8 mouse cellular contexts compared by ENCODE assay signal in the genomic region with DNA sequence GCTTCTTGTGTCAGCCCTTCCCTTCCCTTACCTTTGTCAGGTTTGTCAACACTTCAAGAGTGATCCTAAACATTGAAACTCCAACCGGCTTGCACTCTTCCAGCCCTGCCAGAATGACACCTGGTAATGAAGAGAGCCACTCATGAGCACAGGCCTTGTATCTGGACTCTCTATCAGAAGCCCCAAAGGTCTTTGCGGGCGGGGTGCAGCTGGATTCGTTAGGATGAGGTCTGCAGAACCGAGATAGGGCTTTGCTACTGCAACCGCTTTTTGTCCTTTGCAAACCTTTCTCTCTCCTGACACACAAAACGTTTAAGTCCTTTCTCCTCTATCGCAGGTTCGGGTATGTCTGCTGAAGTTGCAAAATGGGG. TPM values are rescaled to one million over a fixed set of nuclear protein-coding genes. Genes with fewer than 3 reads are reported as not detected.
DNase-seq lines count a peak whose midpoint lies in the region; ATAC-seq and TF ChIP-seq lines count a peak whose summit lies in the region.

A gene (minus strand): TSS at position 131 of the 371 bp plus-strand sequence.

- peak within 1 kb of the TSS; percentile 66 for H3K4me2 ChIP-seq in kidney, postnatal 0 days (ENCODE audit: low read length)
- H3K4me2 ChIP-seq in intestine, postnatal 0 days (replicated peaks; ENCODE audit: low read depth) = peak within 1 kb of the TSS; percentile 93
- H3K4me2 ChIP-seq in midbrain, embryonic 15.5 days = peak within 1 kb of the TSS; percentile 71

- no peaks in the 10 kb centered on the region for H3K4me1 ChIP-seq in kidney, postnatal 0 days (replicated peaks; ENCODE audit: insufficient read depth, low read length)
- H3K4me1 ChIP-seq in intestine, postnatal 0 days (replicated peaks; ENCODE audit: control insufficient read depth, insufficient read depth, low read length) = no peaks in the 10 kb centered on the region
- H3K4me1 ChIP-seq in midbrain, embryonic 15.5 days = peaks cover 3% of the 10 kb centered on the region; the same call in 1 of the 2 replicates

- H3K27me3 ChIP-seq in kidney, postnatal 0 days (ENCODE audit: insufficient read depth, low read length) = no peaks in the 10 kb centered on the region
- H3K27me3 ChIP-seq in intestine, postnatal 0 days (replicated peaks; ENCODE audit: control insufficient read depth, insufficient read depth, low read length) = no peaks in the 10 kb centered on the region
- H3K27me3 ChIP-seq in midbrain, embryonic 15.5 days (replicated peaks) = peaks cover 7% of the 10 kb centered on the region

- H3K27ac ChIP-seq in kidney, postnatal 0 days = peak within 1 kb of the TSS; percentile 76; the same call in 1 of the 2 replicates
- H3K27ac ChIP-seq in intestine, postnatal 0 days (ENCODE audit: low read depth, low read length) = peak within 1 kb of the TSS; percentile 88
- 0 out of 2 replicates have a peak within 1 kb of the TSS, but pooled peaks have one; percentile 8 for H3K27ac ChIP-seq in midbrain, embryonic 15.5 days

- TF ChIP-seq POLR2A in brain, embryonic 14.5 days (IDR thresholded peaks at IDR 0.05; ENCODE audit: borderline replicate concordance, extremely low read depth, insufficient read depth, insufficient read length, poor library complexity, severe bottlenecking) = no peak

- no peaks in the 10 kb centered on the region for H3K36me3 ChIP-seq in kidney, postnatal 0 days (ENCODE audit: insufficient read depth, low read length)
- H3K36me3 ChIP-seq in intestine, postnatal 0 days (ENCODE audit: control insufficient read depth, insufficient read depth) = no peaks in the 10 kb centered on the region
- no peaks in the 10 kb centered on the region for H3K36me3 ChIP-seq in midbrain, embryonic 15.5 days (replicated peaks)

- no peak for ATAC-seq in kidney, postnatal 0 days (replicated peaks; ENCODE audit: low FRiP score, low read depth)
- ATAC-seq in intestine, postnatal 0 days = no peak
- ATAC-seq in midbrain, embryonic 15.5 days (replicated peaks) = no peak
- no peak for ATAC-seq in activated CD4-positive, CD25-positive, alpha-beta regulatory T cell, adult 4 months

- WGBS in kidney, postnatal 0 days = 44% methylated on average over 9 of the region's 9 CpGs
- whole genome bisulfite sequencing in intestine, postnatal 0 days = 30% methylated on average over 9 of the region's 9 CpGs
- WGBS in midbrain, embryonic 15.5 days = 23% methylated on average over 9 of the region's 9 CpGs

- no peak for DNase-seq in kidney, postnatal 0 days (ENCODE audit: low spot score)
- no peak for DNase-seq in kidney, postnatal 4 days
- no peak for DNase-seq in brain, embryonic 14.5 days (ENCODE audit: low read depth)
- DNase-seq in gastrocnemius, adult 8-10 months (ENCODE audit: low spot score in 2 of 2) = no peak
- no peak for DNase-seq in testis, postnatal 10 days (ENCODE audit: low spot score)

- TF ChIP-seq CTCF in kidney, postnatal 0 days (IDR thresholded peaks at IDR 0.05; ENCODE audit: low read depth) = no peak
- TF ChIP-seq CTCF in brain, embryonic 14.5 days (IDR thresholded peaks at IDR 0.05; ENCODE audit: borderline replicate concordance, extremely low read depth, insufficient read depth, insufficient read length) = no peak
- no peak for TF ChIP-seq CTCF in intestine, postnatal 0 days (IDR thresholded peaks at IDR 0.05; ENCODE audit: low read depth)

- no peaks in the 10 kb centered on the region for H3K9me3 ChIP-seq in kidney, postnatal 0 days (replicated peaks; ENCODE audit: low read length)
- no peaks in the 10 kb centered on the region for H3K9me3 ChIP-seq in intestine, postnatal 0 days (ENCODE audit: control insufficient read depth)
- no peaks in the 10 kb centered on the region for H3K9me3 ChIP-seq in midbrain, embryonic 15.5 days

- H3K4me3 ChIP-seq in kidney, postnatal 0 days (replicated peaks; ENCODE audit: low read depth, low read length) = peak within 1 kb of the TSS; percentile 52
- peak within 1 kb of the TSS; percentile 76 for H3K4me3 ChIP-seq in intestine, postnatal 0 days (ENCODE audit: low read depth, low read length)
- peak within 1 kb of the TSS; percentile 60 for H3K4me3 ChIP-seq in midbrain, embryonic 15.5 days

- peak within 1 kb of the TSS; percentile 58 for H3K9ac ChIP-seq in kidney, postnatal 0 days (ENCODE audit: low read depth, low read length)
- H3K9ac ChIP-seq in intestine, postnatal 0 days (ENCODE audit: low read depth, low read length) = peak within 1 kb of the TSS; percentile 70
- H3K9ac ChIP-seq in midbrain, embryonic 15.5 days = peak within 1 kb of the TSS; percentile 42

RNA-seq across cellular contexts. Expression of the gene that starts here (rescaled TPM):
- polyA plus RNA-seq in kidney, postnatal 0 days (2015; fragmentation: Nextera tagmentation; extraction: Ambion mirVana) = 119 and 139 TPM in 2 replicates
- polyA plus RNA-seq in brain, embryonic 14.5 days (2012; rRNA removed) = 10.3 and 17.5 TPM in 2 replicates
- 10 to 100 TPM; 29.1 to 42.4 (median 32.3) TPM for total RNA-seq in gastrocnemius, adult 8-10 months (2022)
- polyA plus RNA-seq in intestine, postnatal 0 days (2015; fragmentation: Nextera tagmentation; extraction: Ambion mirVana) = 526 and 605 TPM in 2 replicates
- 38.2 and 38.6 TPM in 2 replicates for polyA plus RNA-seq in midbrain, embryonic 15.5 days (2015; fragmentation: Nextera tagmentation; extraction: Ambion mirVana)
- 1 to 10 TPM; 1.0 to 2.3 TPM for polyA plus RNA-seq in activated CD4-positive, CD25-positive, alpha-beta regulatory T cell, adult 4 months (2017; shearing (Covaris generic))

Comparison
In these comparisons a context has a peak if more than half of its experiments do, and no peak if none do; other contexts are left out.
1. H3K27ac ChIP-seq: peak in every context shown above with its lines; median percentile 88 in intestine, postnatal 0 days; 76 in kidney, postnatal 0 days; 8 in midbrain, embryonic 15.5 days.